Mouse (Mus musculus): ENCODE data around the gene Ccdc148.

Ccdc148 gene

DNA sequence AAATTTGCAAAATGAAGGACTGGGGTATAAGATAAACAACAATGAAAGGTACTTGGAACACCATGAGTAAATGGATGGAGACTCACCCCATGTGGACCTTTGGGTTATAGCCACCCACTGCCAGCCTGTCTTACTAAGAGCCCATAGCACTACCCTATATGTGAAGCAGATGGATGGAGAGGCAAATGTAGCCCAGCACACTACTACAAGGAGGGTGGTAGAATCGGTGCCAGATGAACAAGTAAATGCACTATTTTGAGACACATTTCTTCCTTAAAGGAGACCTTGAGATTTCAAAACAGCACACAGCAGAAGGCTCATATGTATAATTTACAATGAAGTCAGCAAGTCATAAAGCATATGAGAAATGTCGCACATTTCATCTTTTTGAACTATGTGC lies 234.9 kb downstream of the Ccdc148 start:
- DNase-seq (ENCODE audit: low read depth, low spot score), result no peak

DNA sequence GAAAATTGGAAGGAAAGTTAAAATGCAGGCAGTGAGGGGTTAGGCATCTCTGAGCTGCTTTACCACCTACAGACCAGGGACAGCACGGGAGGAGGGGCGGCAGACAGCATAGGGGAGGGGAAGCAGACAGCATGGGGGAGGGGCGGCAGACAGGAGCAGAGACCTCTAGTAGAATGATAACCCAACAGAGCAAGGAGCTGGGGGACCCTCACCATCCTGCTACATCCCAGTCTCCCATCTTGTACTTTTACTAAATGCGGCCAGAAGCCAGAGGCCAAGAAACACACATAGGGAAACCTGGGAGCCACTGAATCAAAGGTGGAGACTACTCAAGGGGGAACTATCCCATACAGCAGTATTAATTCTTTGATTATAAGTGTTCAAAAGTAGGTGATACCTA lies 242.1 kb downstream of the Ccdc148 start:
- DNase-seq (ENCODE audit: low read depth, low spot score), result no peak

- no peak for DNase-seq (ENCODE audit: low read depth, low spot score)
Observed at GRCm38 (mm10) chr2:58912339-58912738, 248.1 kb downstream of the Ccdc148 start.

DNA sequence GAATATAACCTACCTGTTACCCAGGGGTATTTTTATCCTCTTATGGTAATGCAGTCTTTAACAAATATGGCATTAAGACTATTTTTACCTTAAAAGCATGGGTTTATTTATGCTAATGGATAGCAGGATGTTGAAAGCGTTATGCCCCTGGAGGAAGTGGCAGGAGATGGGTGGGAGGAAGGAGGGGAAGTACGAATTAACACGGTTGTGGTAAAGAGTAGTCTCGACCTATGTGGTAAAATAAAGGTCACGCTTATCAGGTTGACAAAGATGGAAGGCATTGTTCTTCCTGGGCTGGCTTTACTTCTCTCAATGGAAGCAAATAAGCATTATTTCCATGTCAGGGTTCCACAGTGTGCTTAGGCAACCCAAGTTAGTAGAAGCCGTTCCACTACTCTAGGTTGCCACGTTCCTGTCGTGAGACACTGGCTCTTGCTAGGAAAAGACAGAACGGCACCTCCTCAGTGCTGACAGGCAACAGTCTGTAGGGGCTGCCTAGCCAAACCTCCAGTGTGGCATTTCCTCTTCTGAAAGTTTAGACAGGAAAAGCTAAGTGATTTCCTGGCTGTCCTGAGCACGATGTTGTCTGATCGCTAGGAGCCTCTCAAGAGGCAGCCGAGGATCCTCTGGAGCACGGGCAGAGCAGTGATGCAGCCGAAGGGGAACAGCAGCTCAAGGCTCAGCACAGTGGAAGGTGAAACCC lies 253.5 kb downstream of the Ccdc148 start:
- DNase-seq (ENCODE audit: low read depth, low spot score), result no peak

- DNase-seq (ENCODE audit: low read depth, low spot score), result no peak
Observed at GRCm38 (mm10) chr2:58905057-58905456, 255.4 kb downstream of the Ccdc148 start.

- peak; percentile 38 for DNase-seq (ENCODE audit: low read depth, low spot score)
Observed at GRCm38 (mm10) chr2:58879876-58880275, 280.6 kb downstream of the Ccdc148 start.

- DNase-seq (ENCODE audit: low read depth, low spot score), result no peak
Observed at GRCm38 (mm10) chr2:58859134-58859533, 301.3 kb downstream of the Ccdc148 start, which contains the start of gene Gm11099. Gm11099 (plus strand) TSS chr2:58859434.

DNA sequence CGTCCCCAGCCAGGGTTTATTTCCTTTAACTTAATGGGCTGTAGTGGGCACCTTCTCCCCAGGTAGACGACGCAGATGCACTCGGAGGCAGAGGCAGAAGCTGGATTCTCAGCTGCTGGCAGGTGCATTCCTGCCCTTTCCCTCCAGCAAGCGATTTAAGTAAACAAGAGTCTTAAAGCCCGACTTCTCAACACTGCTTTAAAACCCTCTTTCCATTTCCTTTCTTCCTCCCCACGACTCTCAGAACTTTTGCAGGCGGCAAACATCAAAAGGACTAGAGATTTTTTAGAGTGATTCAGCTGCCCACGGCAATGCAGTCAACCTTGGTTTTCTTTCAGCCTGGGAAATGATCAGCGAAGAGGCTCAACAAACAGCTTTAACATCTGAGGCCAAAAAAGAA lies 316.0 kb downstream of the Ccdc148 start:
- no peak for DNase-seq (ENCODE audit: low read depth, low spot score)

DNA sequence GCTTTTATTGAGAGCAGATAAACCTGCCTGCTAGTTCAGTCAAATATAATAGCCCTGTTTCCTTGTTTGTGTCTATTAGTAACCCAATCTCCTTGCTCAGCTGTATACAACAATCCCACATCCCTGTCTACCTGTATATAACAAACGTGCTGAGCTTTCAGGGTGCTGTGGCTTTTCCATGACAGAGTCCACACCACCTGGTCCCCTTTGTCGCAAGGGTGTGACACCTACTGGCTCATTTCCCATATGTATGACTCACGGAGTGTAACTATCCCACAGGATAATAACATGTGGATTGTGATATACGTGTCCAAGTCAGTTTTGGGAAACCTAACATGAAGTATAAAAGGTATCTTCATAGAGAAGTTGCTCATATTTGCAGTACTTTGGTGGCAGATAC lies 318.0 kb downstream of the Ccdc148 start:
- DNase-seq (ENCODE audit: low read depth, low spot score), result no peak

DNA sequence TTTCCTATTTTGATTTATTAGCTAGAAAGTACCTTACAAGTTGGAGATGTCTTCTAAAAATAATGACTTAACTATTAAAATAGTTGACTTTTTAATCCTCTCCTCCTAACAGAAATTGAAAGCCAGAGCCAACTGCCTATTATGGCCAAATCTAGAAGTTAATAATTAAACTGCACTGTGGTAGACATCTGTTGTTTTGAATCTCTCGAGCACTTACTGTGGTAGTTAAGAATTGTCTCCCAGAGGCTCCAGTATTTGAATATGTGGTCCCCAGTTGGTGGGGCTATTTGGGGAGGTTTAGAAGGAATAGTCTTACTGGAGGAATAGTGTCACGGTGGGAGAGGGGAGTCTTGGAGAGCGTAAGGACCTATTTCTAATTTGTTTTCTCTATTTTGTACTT lies 319.5 kb downstream of the Ccdc148 start:
- no peak for DNase-seq (ENCODE audit: low read depth, low spot score)

- peak; percentile 18 for DNase-seq (ENCODE audit: low read depth, low spot score)
Observed at GRCm38 (mm10) chr2:58832253-58832980, 328.1 kb downstream of the Ccdc148 start.

DNA sequence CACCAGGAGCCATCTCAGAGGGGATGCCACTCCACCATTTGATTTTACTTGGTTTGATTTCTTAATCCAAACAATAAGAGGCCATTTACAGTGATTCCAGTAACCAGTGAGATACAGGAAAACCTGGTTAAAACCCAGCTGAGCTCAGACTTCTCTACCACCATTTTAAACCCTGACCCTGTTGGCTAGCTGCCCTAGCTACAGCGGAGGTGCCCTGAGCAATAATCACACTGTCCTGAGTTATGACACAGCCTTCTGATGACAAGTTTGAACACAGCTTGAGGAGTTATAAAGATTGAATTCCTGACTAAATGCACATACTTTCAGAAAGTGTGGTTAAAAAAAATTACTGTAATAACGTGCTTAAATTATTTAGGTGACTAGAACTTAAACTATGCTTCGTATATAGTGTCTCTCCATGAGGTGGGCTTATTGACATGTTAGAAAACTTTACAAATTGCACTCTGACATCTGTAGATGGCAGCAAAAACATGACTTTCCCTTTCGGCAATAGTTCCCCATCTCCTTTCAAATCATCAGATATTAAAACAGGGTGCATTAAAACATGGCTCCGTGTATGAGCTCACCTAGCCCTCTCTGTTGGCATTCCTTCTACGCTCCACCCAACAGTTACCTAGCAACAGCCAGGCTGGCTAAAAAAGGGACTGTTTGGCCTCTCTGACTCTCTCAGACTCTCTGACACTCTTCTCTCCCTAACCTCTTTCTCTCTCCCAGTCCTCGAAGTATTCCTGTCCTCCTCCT lies 330.3 kb downstream of the Ccdc148 start:
- DNase-seq (ENCODE audit: low read depth, low spot score), result no peak

DNA sequence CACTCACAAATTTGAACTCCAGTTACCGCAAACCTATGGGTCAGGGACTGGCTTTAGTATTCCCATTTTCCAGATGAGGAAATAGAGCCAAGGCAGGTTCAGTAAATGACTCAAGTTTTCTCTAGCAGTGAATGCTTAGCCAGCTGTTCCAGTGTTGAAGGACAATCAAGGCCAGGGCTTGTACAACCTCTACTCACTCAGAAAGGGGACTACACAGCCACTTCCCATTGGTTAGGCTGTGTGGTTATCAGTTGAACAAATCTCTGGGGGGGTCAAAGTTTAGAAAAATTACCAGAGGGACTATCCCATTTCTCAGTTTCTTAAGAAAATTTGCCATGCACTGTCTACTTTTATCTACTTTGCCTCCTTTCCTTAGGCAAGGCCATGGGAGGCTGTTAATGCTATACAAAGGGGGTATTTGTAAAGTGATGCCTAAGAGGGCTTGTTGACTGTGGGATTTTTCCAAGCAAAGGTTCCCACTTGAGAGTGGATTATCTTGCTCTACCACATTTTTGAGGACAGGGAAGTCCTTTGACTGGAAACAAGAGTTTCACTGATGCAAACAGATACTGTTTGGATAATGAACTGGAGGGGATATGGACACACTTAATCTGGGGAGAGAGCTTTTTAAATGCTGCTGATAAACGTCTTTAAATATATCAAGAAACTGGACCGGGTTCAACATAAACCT lies 331.4 kb downstream of the Ccdc148 start:
- DNase-seq (ENCODE audit: low read depth, low spot score), result no peak

- no peak for DNase-seq (ENCODE audit: low read depth, low spot score)
Observed at GRCm38 (mm10) chr2:58812941-58813340, 347.5 kb downstream of the Ccdc148 start.

GRCm38 (mm10) chr2:58799623-58800022 lies 360.9 kb downstream of the Ccdc148 start:
- no peak for DNase-seq (ENCODE audit: low read depth, low spot score)

GRCm38 (mm10) chr2:58799126-58799525 lies 361.4 kb downstream of the Ccdc148 start:
- DNase-seq (ENCODE audit: low read depth, low spot score), result no peak

- DNase-seq (ENCODE audit: low read depth, low spot score), result no peak
Observed at GRCm38 (mm10) chr2:58797506-58797905, 363.0 kb downstream of the Ccdc148 start.

DNA sequence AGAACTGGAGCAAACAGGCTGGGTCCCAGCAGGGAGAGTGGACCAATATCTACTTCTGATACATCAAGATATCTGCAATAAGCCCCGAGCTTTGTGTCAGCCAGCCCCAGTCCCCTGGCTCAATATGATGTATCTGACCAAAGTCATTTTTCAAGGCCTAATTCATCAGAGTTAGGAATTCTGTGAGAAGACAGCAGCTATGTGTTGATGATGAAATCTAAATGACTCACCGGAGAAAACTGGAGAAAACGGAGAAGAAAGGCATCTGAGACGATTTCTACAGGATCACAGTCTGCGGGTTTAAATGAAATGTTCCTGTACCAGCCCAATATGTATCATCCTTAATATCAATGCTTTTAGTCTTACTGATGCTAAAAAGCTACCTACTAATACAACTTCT lies 365.1 kb downstream of the Ccdc148 start:
- DNase-seq (ENCODE audit: low read depth, low spot score), result no peak

DNA sequence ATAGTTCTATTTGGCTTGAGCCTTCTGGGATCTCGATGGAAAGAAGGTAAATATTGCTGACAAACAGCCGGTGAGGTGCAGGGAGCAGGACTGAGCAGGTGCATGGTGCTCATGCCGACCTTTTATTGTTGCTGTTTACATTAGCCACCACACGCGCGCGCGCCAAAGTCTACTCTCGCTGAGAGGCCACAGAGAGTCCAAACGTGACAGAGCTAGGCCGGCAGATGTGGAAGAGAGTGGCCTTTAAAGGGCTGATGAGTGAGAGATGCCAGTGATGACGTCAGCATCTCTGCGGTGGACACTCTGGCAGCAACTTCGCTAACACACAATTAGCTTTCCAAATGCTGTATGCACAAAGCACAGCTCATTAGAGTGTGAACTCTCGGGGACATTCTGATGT lies 366.0 kb downstream of the Ccdc148 start:
- DNase-seq (ENCODE audit: low read depth, low spot score), result no peak

DNA sequence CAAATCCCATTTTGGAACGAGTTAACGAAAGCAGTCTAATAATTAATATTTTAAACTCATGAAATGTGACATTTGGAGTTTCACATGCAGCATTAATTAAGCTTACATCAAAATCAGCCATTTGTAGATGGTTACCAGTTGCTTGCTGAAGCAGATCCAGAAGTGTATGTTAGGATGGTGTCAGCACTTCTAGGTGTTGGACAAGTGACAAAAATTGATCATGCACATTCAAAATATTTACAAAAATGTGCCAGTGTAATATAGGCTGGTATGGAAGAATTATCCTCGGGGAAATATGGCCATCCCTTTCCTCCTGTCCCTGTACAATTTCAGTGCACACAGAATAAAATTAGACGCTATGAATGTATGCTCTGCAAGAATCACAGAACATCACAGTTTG lies 370.1 kb downstream of the Ccdc148 start:
- DNase-seq (ENCODE audit: low read depth, low spot score), result no peak

DNA sequence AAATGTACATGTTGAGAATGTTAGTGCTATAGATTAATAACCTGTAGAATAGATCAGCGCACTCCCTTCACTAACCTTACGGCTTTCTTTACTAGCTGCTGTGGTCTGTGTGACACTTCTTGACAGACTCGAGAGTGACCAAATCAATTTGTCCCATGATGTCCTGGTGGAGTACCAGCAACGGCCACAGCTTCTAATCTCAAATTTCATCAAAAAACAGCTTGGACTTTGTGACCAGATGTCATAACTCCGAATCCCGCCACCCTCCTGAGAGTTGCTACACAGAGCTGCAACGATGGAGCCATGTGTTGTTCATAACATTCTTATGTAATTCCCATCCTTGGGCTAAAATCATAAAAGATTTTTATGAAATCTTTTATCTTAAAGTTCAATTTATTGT lies 370.5 kb downstream of the Ccdc148 start:
- no peak for DNase-seq (ENCODE audit: low read depth, low spot score)

DNA sequence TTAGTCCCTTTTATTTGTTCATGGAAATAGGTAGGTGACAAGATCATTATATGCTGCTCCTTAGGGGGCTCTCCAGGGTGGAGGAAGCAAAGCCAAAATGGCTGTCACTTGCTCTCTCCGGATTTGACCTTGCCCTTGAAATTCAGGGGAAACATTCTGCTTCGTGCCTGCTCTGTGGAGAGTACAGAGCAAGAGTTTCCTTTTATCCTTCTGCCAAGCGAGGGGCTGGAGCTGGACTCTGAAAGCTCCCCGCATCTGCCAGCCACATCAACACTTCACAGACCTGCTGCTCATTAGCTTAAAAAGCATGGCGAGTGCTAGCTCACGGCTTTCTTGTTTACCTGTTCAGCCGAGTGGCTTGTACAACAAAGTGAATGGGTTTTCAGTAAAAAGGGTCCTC lies 373.1 kb downstream of the Ccdc148 start:
- DNase-seq (ENCODE audit: low read depth, low spot score), result no peak
